12 mouse cellular contexts compared by ENCODE assay signal in genomic region chr6:52226569-52227257, GRCm38 (mm10). TPM values are rescaled to one million over a fixed set of nuclear protein-coding genes. Genes with fewer than 3 reads are reported as not detected.
DNase-seq lines count a peak whose midpoint lies in the region; ATAC-seq and TF ChIP-seq lines count a peak whose summit lies in the region.
"Had no signal": no experiment of that assay in that cellular context is flagged by ENCODE, and none has a peak within 500 bp of the region (broad histone marks: within the 10 kb centered on the region; RNA-seq: fewer than 3 reads in every experiment).

No protein-coding gene starts in this region.

- no peak overlapping the region for H3K4me3 ChIP-seq in liver, embryonic 12.5 days
- no peak overlapping the region for H3K4me3 ChIP-seq in liver, embryonic 11.5 days (ENCODE audit: low read depth, low read length)
- H3K4me3 ChIP-seq in limb, embryonic 14.5 days (replicated peaks; ENCODE audit: low read length), result peak overlapping the region; percentile 90
- no peak overlapping the region for H3K4me3 ChIP-seq in forebrain, embryonic 13.5 days

- ATAC-seq in liver, embryonic 12.5 days, result no peak
- no peak for ATAC-seq in liver, embryonic 11.5 days (replicated peaks; ENCODE audit: low FRiP score)
- ATAC-seq in limb, embryonic 14.5 days (ENCODE audit: low FRiP score, low read depth), result no peak
- ATAC-seq in forebrain, embryonic 13.5 days, result no peak
- ATAC-seq: inflammation-experienced regulatory T-cells, adult 6 months had no signal

- peak overlapping the region; percentile 34; the same call in 1 of the 2 replicates for H3K4me2 ChIP-seq in liver, embryonic 12.5 days
- no peak overlapping the region for H3K4me2 ChIP-seq in liver, embryonic 11.5 days
- peak overlapping the region; percentile 96 for H3K4me2 ChIP-seq in limb, embryonic 14.5 days (replicated peaks; ENCODE audit: low read depth, low read length, severe bottlenecking)
- H3K4me2 ChIP-seq in forebrain, embryonic 13.5 days, result no peak overlapping the region

- no peaks in the 10 kb centered on the region for H3K36me3 ChIP-seq in liver, embryonic 12.5 days
- no peaks in the 10 kb centered on the region for H3K36me3 ChIP-seq in liver, embryonic 11.5 days (ENCODE audit: control insufficient read depth, insufficient read depth, low read length)
- H3K36me3 ChIP-seq in limb, embryonic 14.5 days (ENCODE audit: control insufficient read depth, insufficient read depth, low read length), result peaks cover 58% of the 10 kb centered on the region
- H3K36me3 ChIP-seq in forebrain, embryonic 13.5 days (ENCODE audit: poor library complexity, severe bottlenecking), result no peaks in the 10 kb centered on the region

- DNase-seq in liver, embryonic 11.5 days (ENCODE audit: low spot score), result no peak
- DNase-seq in adipocyte (ENCODE audit: low spot score), result peak; percentile 43
- peak; percentile 67 for DNase-seq in kidney, adult 18-20 months
- DNase-seq in limb, embryonic 14.5 days (ENCODE audit: low spot score), result peak; percentile 74
- no peak for DNase-seq in right cerebral cortex, postnatal 36 days (ENCODE audit: low spot score in 2 of 2)
- DNase-seq in lung, postnatal 25 days (ENCODE audit: low spot score), result no peak

- no peak overlapping the region for H3K9ac ChIP-seq in liver, embryonic 12.5 days
- H3K9ac ChIP-seq in liver, embryonic 11.5 days (ENCODE audit: low read depth, low read length), result no peak overlapping the region
- peak overlapping the region; percentile 100 for H3K9ac ChIP-seq in limb, embryonic 14.5 days (ENCODE audit: low read depth, low read length, severe bottlenecking)
- no peak overlapping the region for H3K9ac ChIP-seq in forebrain, embryonic 13.5 days

- H3K27me3 ChIP-seq in liver, embryonic 12.5 days (replicated peaks), result peaks cover 97% of the 10 kb centered on the region
- H3K27me3 ChIP-seq in liver, embryonic 11.5 days (replicated peaks; ENCODE audit: control insufficient read depth, insufficient read depth, low read length), result peaks cover 96% of the 10 kb centered on the region
- no peaks in the 10 kb centered on the region for H3K27me3 ChIP-seq in limb, embryonic 14.5 days (ENCODE audit: control insufficient read depth, insufficient read depth, low read length)
- peaks cover 97% of the 10 kb centered on the region for H3K27me3 ChIP-seq in forebrain, embryonic 13.5 days

- WGBS in liver, embryonic 12.5 days (ENCODE audit: insufficient replicate concordance), result 7% methylated on average over 26 of the region's 26 CpGs
- WGBS in liver, embryonic 11.5 days, result 7% methylated on average over 26 of the region's 26 CpGs
- WGBS in limb, embryonic 14.5 days, result 2% methylated on average over 26 of the region's 26 CpGs
- WGBS in forebrain, embryonic 13.5 days, result 3% methylated on average over 26 of the region's 26 CpGs

- H3K4me1 ChIP-seq in liver, embryonic 12.5 days, result peaks cover 5% of the 10 kb centered on the region
- no peaks in the 10 kb centered on the region for H3K4me1 ChIP-seq in liver, embryonic 11.5 days (replicated peaks; ENCODE audit: control insufficient read depth, insufficient read depth, low read length)
- H3K4me1 ChIP-seq in limb, embryonic 14.5 days (ENCODE audit: control insufficient read depth, insufficient read depth, low read length), result peaks cover 22% of the 10 kb centered on the region
- peaks cover 3% of the 10 kb centered on the region for H3K4me1 ChIP-seq in forebrain, embryonic 13.5 days

- no peaks in the 10 kb centered on the region for H3K9me3 ChIP-seq in liver, embryonic 12.5 days (replicated peaks)
- no peaks in the 10 kb centered on the region for H3K9me3 ChIP-seq in liver, embryonic 11.5 days (ENCODE audit: control insufficient read depth, low read length)
- H3K9me3 ChIP-seq in limb, embryonic 14.5 days (ENCODE audit: control insufficient read depth, low read length), result no peaks in the 10 kb centered on the region
- no peaks in the 10 kb centered on the region for H3K9me3 ChIP-seq in forebrain, embryonic 13.5 days (replicated peaks)

- no peak overlapping the region for H3K27ac ChIP-seq in liver, embryonic 12.5 days
- no peak overlapping the region for H3K27ac ChIP-seq in liver, embryonic 11.5 days (ENCODE audit: low read depth, low read length)
- H3K27ac ChIP-seq in limb, embryonic 14.5 days (replicated peaks; ENCODE audit: low read depth, low read length), result peak overlapping the region; percentile 95
- H3K27ac ChIP-seq in forebrain, embryonic 13.5 days, result no peak overlapping the region

- TF ChIP-seq POLR2A in limb, embryonic 14.5 days (IDR thresholded peaks at IDR 0.05; ENCODE audit: borderline replicate concordance, extremely low read depth, insufficient read depth, insufficient read length), result 0 out of 2 replicates have a peak, but pooled peaks have one; percentile 29

RNA-seq across cellular contexts. Expression of gene Hoxa9, which starts 4.2 kb away (rescaled TPM):
- 1.2 and 1.4 TPM in 2 replicates for polyA plus RNA-seq in liver, embryonic 12.5 days (2016; fragmentation: Nextera tagmentation; extraction: Ambion mirVana)
- polyA plus RNA-seq in liver, embryonic 11.5 days (2014; fragmentation: Nextera tagmentation; extraction: Ambion mirVana), result 1.8 and 2.2 TPM in 2 replicates
- 107 and 134 TPM in 2 replicates for polyA plus RNA-seq in limb, embryonic 14.5 days (2012; rRNA removed)
- polyA plus RNA-seq in limb, embryonic 14.5 days (2014; fragmentation: Nextera tagmentation; extraction: Ambion mirVana), result 39.0 and 45.2 TPM in 2 replicates
- not detected in 2 replicates for polyA plus RNA-seq in forebrain, embryonic 13.5 days (2015; fragmentation: Nextera tagmentation; extraction: Ambion mirVana)

RNA-seq across cellular contexts. Expression of gene Hoxa7, which starts 5.1 kb away (rescaled TPM):
- 0.74 and 0.81 TPM in 2 replicates for polyA plus RNA-seq in liver, embryonic 12.5 days (2016; fragmentation: Nextera tagmentation; extraction: Ambion mirVana)
- 2.7 and 3.1 TPM in 2 replicates for polyA plus RNA-seq in liver, embryonic 11.5 days (2014; fragmentation: Nextera tagmentation; extraction: Ambion mirVana)
- 15.8 and 17.0 TPM in 2 replicates for polyA plus RNA-seq in limb, embryonic 14.5 days (2012; rRNA removed)
- polyA plus RNA-seq in limb, embryonic 14.5 days (2014; fragmentation: Nextera tagmentation; extraction: Ambion mirVana), result 8.9 and 10.1 TPM in 2 replicates
- not detected in 2 replicates for polyA plus RNA-seq in forebrain, embryonic 13.5 days (2015; fragmentation: Nextera tagmentation; extraction: Ambion mirVana)
- polyA plus RNA-seq: inflammation-experienced regulatory T-cells, adult 6 months had no signal

RNA-seq across cellular contexts. Expression of gene Gm28308, which starts 13.6 kb away (rescaled TPM):
- polyA plus RNA-seq in liver, embryonic 12.5 days (2016; fragmentation: Nextera tagmentation; extraction: Ambion mirVana), result not detected in 2 replicates
- not detected in 2 replicates for polyA plus RNA-seq in liver, embryonic 11.5 days (2014; fragmentation: Nextera tagmentation; extraction: Ambion mirVana)
- 3.2 and 4.6 TPM in 2 replicates for polyA plus RNA-seq in limb, embryonic 14.5 days (2012; rRNA removed)
- 1.1 TPM in 1 of 2 replicates, not detected in the other for polyA plus RNA-seq in limb, embryonic 14.5 days (2014; fragmentation: Nextera tagmentation; extraction: Ambion mirVana)
- not detected in 2 replicates for polyA plus RNA-seq in forebrain, embryonic 13.5 days (2015; fragmentation: Nextera tagmentation; extraction: Ambion mirVana)
- polyA plus RNA-seq: heart, embryonic 14.5 days; inflammation-experienced regulatory T-cells, adult 6 months; testis, adult 2 months had no signal

RNA-seq across cellular contexts. Expression of gene Hoxa3, which starts 13.6 kb away (rescaled TPM):
- 0.97 and 1.2 TPM in 2 replicates for polyA plus RNA-seq in liver, embryonic 12.5 days (2016; fragmentation: Nextera tagmentation; extraction: Ambion mirVana)
- 2.8 and 2.9 TPM in 2 replicates for polyA plus RNA-seq in liver, embryonic 11.5 days (2014; fragmentation: Nextera tagmentation; extraction: Ambion mirVana)
- 12.0 and 15.9 TPM in 2 replicates for polyA plus RNA-seq in limb, embryonic 14.5 days (2012; rRNA removed)
- polyA plus RNA-seq in limb, embryonic 14.5 days (2014; fragmentation: Nextera tagmentation; extraction: Ambion mirVana), result 2.7 and 3.4 TPM in 2 replicates
- not detected in 2 replicates for polyA plus RNA-seq in forebrain, embryonic 13.5 days (2015; fragmentation: Nextera tagmentation; extraction: Ambion mirVana)
- polyA plus RNA-seq: inflammation-experienced regulatory T-cells, adult 6 months had no signal

RNA-seq across cellular contexts. Expression of gene Hoxa10, which starts 13.9 kb away (rescaled TPM):
- 0.44 and 0.61 TPM in 2 replicates for polyA plus RNA-seq in liver, embryonic 12.5 days (2016; fragmentation: Nextera tagmentation; extraction: Ambion mirVana)
- 0.91 and 2.2 TPM in 2 replicates for polyA plus RNA-seq in liver, embryonic 11.5 days (2014; fragmentation: Nextera tagmentation; extraction: Ambion mirVana)
- 111 and 136 TPM in 2 replicates for polyA plus RNA-seq in limb, embryonic 14.5 days (2012; rRNA removed)
- polyA plus RNA-seq in limb, embryonic 14.5 days (2014; fragmentation: Nextera tagmentation; extraction: Ambion mirVana), result 117 and 149 TPM in 2 replicates
- 0.09 TPM in 1 of 2 replicates, not detected in the other for polyA plus RNA-seq in forebrain, embryonic 13.5 days (2015; fragmentation: Nextera tagmentation; extraction: Ambion mirVana)
- polyA plus RNA-seq: embryonic facial prominence, embryonic 11.5 days; inflammation-experienced regulatory T-cells, adult 6 months had no signal

Comparison
In these comparisons a context has a peak if more than half of its experiments do, and no peak if none do; other contexts are left out.
1. H3K4me2 ChIP-seq: peak in liver, embryonic 12.5 days (single experiment) and limb, embryonic 14.5 days (single experiment); none in liver, embryonic 11.5 days (single experiment) and forebrain, embryonic 13.5 days (single experiment).
2. DNase-seq: peak in adipocyte (single experiment), kidney, adult 18-20 months (single experiment) and limb, embryonic 14.5 days (single experiment); none in liver, embryonic 11.5 days (single experiment), right cerebral cortex, postnatal 36 days (0 of 2) and lung, postnatal 25 days (single experiment).
3. RNA of gene Hoxa9, which starts 4.2 kb away (polyA plus RNA-seq): 39.0 to 134 TPM in limb, embryonic 14.5 days; 1.8 to 2.2 TPM in liver, embryonic 11.5 days, 1.2 to 1.4 TPM in liver, embryonic 12.5 days and not detected in forebrain, embryonic 13.5 days; every median in the first group is over 10 times any median in the second.